Mouse (Mus musculus): ENCODE measurements around the gene Plce1.

Plce1 gene

DNA sequence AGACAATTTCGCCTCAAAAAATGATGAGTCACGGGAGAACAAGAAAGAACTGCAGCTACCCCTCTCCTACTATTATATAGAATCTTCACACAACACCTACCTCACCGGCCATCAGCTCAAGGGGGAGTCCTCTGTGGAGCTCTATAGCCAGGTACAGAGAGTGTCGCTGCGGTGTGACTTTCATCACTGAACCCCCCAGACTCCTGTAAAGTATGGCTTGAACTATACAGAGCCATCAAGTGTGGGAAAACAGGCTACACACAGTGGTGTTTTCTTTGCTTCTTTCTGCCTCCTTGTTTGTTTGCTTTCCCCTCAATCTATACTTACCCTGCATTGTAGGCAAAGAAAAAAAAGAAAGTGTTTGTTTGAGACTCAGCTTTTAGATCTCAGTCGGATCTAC lies 247.9 kb downstream of the Plce1 start:
- DNase-seq (ENCODE audit: low read depth), result no peak

DNA sequence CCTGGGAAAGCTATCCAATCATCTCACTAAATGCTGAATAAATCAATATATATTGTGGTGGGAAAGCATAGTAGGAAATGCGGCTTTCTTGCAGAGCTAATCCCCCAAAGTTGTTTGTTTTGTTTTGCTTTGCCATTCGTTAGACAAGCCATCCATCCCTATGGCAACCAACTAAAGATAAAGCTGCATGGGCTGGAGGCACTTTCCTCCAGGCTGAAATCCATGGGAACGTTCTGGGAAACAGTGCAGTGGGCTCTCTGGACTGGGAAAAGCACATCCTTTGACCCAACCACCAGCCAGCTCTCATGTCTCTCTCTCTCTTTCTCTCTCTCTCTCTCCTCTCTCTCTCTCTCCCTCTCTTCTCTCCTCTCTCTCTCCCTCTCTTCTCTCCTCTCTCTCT lies 248.4 kb downstream of the Plce1 start:
- DNase-seq (ENCODE audit: low read depth), result no peak

DNA sequence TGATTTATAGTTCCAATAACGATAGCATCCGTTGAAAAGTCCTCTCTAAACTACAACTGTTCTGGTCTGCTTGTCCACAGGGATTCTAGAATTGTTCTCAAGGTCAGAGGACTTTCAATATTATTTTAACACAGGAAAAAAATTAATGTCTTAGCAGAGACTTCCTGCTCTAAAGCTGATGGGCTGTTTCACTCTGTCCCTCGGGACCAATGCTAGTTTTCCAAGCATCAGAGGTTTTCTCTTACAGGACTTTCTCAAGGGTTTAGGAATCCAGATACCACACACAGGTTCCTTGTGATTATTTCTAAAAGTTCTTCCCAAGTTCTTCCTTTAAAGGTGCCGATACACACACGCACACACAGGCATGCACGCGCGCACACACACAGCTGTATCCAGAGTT lies 263.6 kb downstream of the Plce1 start:
- no peak for DNase-seq (ENCODE audit: low read depth)

DNA sequence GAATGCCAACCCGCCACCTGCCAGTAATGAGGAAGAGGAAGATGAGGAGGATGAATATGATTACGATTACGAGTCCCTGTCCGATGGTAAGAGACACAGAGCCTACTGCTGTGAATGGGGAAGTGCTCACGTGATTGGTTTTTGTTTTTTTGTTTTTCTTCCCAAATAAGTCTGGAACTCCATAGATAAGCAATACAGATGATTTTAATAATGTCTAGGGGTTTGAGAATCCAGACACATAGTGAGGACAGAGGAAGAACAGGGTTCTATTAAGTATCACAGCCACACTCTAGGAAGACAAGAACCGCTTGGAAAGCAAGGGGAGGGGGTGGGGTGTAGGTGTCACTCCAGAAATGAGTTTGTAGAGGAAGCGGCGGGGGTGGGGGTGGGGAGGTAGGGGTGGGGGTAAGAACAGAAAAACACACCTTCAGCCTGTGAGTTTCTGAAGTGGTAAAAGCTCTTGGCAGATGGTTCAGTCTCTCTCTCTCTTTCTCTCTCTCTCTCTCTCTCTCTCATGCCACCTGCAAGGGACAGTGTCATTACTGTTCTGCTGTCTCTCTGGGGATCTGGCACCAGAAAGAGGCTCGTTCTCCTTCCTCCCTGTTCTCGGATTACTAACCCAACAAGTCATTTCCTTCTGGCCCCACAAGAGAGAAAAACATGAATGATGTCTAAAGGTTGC lies 265.0 kb downstream of the Plce1 start:
- DNase-seq (ENCODE audit: low read depth), result no peak

DNA sequence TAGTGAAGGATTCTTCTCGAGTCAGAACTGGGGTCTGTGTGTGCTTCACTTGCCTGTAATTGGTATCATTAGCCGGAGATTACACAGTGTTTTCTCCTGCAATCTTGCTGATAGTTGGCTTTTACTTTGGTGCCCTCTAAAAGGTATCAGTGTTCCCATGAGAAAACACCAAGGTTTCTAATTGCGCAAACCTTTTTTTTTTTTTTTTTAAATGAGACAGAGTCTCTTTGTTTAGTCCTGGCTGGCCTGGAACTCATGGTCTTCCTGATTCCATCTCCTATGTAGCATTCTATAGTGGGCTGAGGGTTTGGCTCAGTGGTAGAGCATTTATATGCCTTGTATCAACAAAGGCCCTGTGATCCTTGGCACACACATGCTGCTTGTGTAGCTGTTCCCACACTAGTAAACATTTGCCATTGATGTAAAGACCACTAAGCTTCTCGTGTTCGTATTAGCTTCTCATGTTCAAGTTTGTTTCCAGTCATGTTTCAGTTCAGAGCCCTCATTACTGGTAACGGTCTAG lies 265.6 kb downstream of the Plce1 start:
- no peak for DNase-seq (ENCODE audit: low read depth)

DNA sequence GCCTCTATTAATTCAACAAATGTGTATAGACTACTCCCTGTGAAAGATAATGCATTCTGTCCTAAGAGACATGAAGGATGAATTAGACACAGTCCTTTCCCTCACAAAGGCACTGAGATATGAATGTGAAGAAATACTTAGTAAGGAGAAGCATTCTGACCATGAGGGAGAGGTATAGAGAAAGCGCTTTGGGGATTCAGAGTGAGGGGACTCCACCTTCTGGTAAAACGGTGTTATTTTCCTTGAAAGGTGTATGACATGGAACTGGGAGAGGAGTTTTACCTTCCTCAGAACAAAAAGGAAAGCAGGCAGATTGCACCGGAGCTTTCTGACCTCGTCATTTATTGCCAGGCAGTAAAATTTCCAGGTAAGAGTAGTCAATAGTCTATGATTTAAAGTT lies 269.3 kb downstream of the Plce1 start:
- DNase-seq (ENCODE audit: low read depth), result no peak

DNA sequence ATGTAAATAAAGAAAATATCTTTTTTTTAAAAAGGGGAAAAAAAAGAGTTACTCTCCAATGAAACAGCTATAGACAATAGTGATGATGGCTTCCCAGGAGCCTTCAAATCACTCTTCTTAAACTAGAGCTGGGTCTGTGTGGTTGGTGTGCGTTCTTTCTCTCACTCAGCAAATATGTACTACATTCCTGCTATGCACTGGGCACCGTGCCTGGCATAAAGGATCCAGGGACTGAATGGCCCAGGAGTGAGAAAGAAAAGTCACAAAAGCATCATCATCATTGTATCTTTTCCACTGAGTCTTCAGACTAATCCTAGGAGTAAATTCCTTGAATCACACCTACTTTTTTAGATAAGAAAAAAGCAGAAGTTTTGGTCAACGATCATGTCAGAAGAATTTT lies 276.3 kb downstream of the Plce1 start:
- DNase-seq (ENCODE audit: low read depth), result no peak

DNA sequence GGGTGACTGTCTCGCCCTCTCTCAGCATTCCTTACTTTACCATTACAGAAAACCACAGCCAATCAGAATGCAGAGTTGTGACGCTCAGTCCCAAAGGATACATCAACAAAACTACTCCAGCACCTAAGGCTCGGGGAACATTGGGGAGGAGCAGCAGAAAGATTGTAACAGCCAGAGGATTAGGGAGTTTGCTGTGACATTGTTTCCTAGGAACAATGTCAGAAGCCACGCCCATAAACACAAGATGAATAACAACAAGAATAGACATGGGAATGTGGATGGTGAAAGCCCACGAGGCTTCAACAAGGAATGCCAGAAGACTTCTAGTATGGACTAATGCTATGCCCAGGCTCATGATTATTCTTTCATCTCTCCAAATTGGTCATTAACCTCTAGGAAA lies 277.1 kb downstream of the Plce1 start:
- no peak for DNase-seq (ENCODE audit: low read depth)

DNA sequence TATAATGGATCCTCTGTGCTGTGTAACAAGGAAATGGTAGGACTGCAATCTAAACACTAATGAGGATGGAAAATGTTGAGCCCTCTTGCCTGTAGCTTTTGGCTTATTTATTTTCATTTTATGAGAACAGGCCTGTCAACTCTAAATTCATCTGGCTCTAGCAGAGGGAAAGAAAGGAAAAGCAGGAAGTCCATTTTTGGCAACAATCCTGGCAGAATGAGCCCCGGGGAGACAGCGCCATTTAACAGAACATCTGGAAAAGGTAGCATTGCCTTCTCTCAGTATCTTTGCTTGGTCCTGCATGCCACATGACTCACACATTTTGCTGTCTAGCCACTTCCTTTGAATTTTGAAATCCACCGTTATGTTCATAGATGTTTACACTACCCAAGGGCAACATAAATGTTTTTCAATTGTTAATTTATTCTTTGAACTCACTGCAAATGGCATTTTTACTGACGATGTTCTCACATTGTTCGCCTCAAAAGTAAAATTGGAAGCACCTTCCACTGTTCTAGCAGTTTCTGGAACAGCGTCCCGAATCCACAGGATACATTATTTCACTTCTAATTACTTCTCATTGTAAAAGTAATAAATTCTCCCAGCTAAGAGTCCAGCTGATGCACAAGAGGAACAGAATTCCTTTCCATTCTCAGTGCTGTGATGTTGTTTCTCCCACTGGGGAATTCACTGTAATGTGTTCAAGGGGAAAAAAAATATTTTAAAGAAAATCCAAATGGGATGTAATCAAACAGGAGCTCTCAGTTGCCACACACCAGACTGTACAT lies 278.0 kb downstream of the Plce1 start:
- DNase-seq (ENCODE audit: low read depth), result no peak

DNA sequence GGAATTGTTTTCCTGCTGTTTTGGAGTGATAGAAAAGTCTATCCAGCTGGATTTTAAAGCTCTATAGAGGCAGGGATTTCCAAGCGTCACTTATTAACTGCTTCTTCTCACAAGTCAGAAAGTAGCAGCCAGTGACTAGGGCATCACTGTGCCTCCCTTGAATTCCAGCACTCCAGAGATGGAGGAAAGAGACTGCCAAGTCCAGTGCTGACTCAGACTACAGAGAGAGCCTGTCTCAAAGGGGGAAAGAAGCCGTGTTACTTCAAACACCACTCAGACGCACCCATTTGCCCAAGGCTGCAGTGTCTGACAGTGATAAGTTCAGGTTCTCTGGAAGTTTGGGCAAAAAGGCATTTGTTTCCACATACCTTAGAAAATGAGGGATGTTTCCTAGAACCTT lies 279.5 kb downstream of the Plce1 start:
- no peak for DNase-seq (ENCODE audit: low read depth)

DNA sequence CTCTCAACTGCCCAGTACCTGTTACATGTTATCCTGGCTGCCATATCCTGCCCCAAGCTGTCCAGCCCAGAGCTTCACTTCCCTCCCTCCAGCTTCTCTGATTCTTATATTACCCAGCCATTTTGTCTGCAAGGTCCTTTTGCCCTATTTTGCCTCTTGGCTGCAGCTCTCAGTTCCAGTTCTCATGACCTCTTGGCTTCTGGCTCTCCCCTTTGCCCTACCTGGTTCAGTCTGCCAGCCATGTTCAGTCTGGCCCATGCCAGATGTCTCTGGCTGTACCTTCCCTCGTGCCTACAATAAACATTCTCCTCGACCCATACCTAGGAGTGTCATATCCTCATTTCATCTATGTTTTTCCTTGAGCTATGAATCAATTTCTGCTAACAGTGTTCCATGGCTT lies 285.4 kb downstream of the Plce1 start:
- DNase-seq (ENCODE audit: low read depth), result no peak

DNA sequence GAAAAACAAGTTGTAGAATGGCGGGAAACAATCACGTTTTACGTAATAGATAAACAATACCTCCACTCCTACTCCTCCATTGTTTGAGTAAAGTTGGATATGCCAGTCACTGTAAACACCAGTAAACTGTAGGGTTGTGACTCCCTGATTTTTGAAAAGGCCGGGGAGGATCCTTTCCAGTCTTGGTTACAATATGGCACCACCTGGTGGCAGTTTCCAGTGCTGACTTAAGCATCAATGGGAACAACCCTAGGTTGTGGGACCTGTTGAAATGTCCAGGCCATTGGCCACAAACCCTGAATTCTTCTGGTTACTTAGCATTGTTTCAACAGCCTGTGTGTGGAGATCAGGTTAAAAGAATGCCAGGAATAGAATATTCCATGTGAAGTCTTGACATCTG lies 294.6 kb downstream of the Plce1 start:
- peak; percentile 7 for DNase-seq (ENCODE audit: low read depth)

DNA sequence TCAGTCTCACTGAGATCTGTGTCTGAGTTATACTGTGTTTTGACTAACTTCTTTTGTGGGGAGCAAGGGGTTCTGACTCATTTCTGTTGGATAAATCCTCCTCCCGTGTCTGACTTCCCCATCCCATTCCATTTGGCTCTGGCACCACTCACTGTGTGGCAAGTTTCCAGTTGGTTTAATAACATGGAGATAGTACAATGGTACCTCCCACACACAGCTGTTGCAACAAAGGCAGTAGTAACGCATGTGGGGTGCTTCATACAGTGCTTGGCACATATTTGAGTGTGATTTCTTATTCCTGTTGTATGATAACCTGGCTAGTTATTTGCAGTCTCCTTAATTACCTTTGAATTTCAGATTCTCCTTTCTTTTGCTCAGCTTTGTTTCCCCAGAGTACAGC lies 297.9 kb downstream of the Plce1 start:
- DNase-seq (ENCODE audit: low read depth), result no peak

DNA sequence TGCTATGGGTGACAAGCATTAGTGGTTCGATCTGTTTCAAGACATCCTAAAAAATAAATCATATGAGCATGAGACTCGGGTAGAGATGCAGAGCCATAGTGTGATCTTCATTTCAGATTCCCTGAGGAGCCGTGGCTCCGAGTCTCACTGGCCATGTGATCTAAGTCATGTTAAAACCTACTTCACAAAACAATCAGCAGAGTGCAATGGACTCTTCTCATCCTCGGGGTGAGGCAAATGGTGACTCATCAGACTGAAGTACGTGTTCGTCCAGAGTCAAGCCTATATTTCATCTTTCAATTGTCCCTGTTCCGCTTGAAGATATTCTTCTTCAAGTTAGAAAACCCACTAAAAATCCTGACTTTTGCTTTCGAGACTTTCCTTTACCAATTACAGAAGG lies 302.6 kb downstream of the Plce1 start:
- DNase-seq (ENCODE audit: low read depth), result peak; percentile 4

DNA sequence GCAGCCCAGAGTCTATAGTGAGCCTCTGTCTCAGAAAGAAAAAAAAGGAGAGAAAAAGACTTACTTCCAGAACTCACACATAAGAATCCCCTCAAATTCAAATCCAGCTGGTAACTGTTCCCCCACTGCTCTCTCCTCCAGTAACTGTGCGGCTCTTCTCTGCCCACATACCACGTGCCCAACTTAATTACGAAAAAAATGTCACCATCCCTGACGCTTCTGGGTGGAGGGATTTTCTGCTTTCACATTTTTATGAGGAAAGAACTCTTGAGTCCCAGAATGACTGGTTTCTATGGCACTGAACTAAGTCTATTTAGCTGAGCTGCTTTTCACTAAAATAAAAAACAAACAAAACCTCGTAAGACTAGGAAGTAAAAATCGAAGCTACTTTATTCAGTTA lies 306.8 kb downstream of the Plce1 start:
- no peak for DNase-seq (ENCODE audit: low read depth)

DNA sequence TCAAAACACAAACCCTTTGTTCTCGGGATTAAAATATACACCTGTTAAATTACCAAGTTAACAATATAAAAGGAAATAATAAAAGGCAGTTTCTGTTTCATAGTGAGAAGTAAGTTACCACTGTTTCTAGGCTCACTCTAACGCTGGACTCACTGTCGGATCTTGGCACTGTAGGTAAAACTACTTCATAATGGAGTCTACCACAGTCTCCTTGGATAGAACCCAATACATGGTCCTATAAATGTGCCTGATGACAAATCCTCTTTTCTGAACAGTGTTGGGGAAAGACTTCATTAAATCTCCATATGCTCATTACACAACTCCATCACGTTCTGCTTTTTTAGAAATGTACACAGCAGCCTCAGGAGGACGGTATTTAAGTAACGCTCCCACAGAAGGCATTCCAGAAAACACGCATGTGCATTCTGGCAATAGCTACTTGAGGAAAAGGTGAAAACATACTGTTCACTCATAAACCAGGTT lies 312.7 kb downstream of the Plce1 start:
- no peak for DNase-seq (ENCODE audit: low read depth)

DNA sequence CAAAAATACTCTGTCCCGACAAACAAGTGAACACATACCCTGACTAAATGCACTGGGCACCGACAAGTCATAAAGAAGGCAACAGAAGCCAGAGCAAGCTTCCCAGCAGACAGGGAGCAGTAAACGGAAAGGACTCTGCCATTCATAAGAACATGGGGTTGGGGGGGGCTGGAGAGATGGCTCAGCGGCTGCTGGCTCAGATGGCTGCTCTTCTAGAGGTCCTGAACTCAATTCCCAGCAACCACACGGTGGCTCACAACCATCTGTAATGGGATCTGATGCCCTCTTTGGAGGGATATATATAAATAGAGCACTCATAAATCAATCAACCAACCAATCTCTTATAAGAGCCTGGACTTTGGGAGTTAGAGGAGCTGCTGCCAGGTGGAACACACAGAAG lies 315.6 kb downstream of the Plce1 start:
- DNase-seq (ENCODE audit: low read depth), result no peak

DNA sequence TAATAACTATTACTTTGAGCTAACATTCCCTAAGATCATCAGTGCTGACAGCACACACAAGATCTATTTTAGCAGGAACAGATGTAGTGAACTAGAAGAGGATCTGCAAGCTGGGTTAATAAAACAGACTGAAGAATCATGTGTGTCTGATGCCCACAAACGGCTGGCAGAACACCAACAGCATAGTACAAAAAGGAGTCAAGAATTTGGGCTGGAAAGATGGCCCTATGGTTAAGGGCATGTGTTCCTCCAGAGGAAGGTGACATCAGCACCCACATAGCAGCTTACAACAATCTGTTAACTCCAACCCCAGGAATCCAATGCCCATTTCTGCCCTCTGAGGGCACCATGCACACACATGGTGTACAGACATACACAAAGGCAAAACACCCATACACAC lies 317.4 kb downstream of the Plce1 start:
- no peak for DNase-seq (ENCODE audit: low read depth)

DNA sequence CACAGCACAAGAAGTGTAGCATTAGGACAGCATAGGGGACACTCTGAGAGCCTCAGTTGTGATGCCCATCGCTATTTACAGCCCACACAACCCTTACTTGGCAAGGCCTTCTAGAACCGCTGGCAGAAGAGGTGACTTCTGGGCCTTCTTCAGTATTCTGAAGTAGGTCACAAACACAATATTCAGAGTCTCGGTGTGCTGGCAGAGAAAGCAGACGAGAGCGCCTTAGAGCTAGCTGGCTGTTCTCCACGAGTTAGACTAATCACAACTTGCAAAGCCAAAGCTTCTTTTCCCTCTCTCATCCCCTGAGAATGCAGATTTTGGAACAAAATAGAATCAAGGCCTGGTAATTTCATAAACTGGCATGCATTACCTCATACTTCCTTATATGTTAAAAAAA lies 317.9 kb downstream of the Plce1 start:
- no peak for DNase-seq (ENCODE audit: low read depth)

DNA sequence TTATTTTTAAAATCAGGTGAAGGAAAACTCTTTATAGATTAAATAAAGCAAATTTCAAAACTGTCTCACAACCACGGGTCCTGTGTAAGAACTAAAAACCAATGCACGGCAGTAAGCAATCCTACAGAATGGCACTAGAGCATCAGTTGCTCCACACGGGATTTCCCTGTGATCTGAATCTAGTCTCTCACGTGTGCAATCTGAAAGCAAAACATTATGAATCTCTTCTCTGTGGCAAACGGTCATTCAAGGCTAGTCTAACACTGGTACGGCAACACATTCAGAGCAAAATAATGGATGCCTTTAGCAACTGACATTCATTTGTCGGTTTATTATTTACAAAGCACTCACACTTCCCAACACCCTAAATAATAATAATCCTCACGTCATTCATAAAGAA lies 337.3 kb downstream of the Plce1 start:
- no peak for DNase-seq (ENCODE audit: low read depth)

DNA sequence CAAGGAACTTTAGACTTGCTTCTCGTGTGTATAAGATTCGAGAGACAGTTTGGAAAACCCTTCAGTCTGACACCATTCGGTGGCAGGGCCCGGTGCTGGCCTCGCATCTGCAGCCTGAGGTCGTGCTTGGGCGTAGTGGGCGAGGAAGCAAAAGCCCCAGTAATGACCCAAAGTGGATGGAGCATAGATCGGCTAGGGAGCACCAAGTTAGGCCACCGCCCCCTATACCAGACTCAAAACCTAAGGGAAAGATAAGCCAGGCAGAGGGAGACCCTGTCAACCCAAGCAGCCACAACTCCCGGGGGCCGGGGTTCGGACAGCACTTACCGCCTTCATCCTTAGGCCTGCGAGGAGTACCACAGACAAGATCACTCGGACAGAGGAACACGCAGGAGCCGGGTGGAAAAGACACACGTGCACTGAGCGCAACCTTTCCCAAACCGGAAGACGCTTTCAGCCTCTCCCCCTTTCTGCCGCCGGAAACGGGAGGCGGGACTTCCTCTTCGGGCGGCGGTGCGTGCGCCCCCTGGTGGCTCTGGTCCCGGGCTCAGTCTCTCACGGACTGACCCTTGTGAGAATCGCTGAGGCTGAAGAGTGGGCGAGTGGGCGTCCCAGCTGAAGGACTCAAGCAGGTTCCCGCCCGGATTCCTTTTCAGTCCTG lies 338.0 kb downstream of the Plce1 start, which contains the start of gene Noc3l:
Gene Noc3l (minus strand): TSS at position 472 of the 661 bp plus-strand sequence.
- DNase-seq (ENCODE audit: low read depth), result peak; percentile 86

DNA sequence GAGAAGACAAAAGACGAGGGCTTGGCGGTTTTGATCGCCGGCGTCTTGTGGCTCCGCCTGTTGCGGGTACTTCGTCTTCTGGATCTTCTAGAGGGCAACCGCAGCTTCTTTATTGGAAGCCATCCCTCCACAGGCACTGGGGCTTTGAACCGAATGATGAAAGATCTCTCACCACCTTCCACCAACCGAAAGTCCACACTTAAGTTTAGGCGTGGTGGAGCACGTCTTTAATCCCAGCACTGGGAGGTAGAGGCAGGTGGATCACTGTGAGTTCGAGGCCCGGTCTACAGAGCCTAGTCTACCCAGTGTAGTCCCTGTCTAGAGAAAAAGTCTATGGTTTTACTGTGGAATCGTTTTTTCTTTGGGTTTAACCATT lies 338.5 kb downstream of the Plce1 start:
- no peak for DNase-seq (ENCODE audit: low read depth)
